Mouse (Mus musculus) brain, embryonic 18.5 days (tissue): Measurements from ENCODE around the gene Pla2g7.
"Not testable (repeated sequence)": the region's sequence is repeated elsewhere in the genome, so short reads cannot be mapped to it uniquely, and the experiment has no call there.

Experiments used
- DNase-seq: peaks from one replicate; pipeline ENCODE4 v3.0.0-alpha.2; 2012; ENCODE audit warnings: low read depth, low spot score

The Pla2g7 gene

GRCm38 (mm10) chr17:43567992-43568888 is at the start of gene Pla2g7:
Pla2g7 (plus strand) TSS chr17:43568098.
- no peak for DNase-seq

GRCm38 (mm10) chr17:43518644-43519409 is 49.1 kb upstream of the Pla2g7 start:
- peak; percentile 57 for DNase-seq

GRCm38 (mm10) chr17:43520166-43520565 is 47.7 kb upstream of the Pla2g7 start:
- DNase-seq, result no peak

- DNase-seq, result no peak
These were observed 37.4 kb upstream of the Pla2g7 start for GRCm38 (mm10) chr17:43530507-43530906.

- DNase-seq, result no peak
These were observed 36.7 kb upstream of the Pla2g7 start for GRCm38 (mm10) chr17:43531192-43531591.

GRCm38 (mm10) chr17:43534362-43535222 is 33.3 kb upstream of the Pla2g7 start:
- no peak for DNase-seq

GRCm38 (mm10) chr17:43536841-43537240 is 31.1 kb upstream of the Pla2g7 start:
- DNase-seq, result not testable (repeated sequence)

- no peak for DNase-seq
These were observed 29.1 kb upstream of the Pla2g7 start for GRCm38 (mm10) chr17:43538767-43539166.

- DNase-seq, result no peak
These were observed 24.4 kb upstream of the Pla2g7 start, which contains the start of gene Ankrd66 for GRCm38 (mm10) chr17:43543539-43543938. Ankrd66 (minus strand) TSS chr17:43543639.

- no peak for DNase-seq
These were observed 23.9 kb upstream of the Pla2g7 start for GRCm38 (mm10) chr17:43544040-43544439.

- DNase-seq, result no peak
These were observed 16.7 kb upstream of the Pla2g7 start for GRCm38 (mm10) chr17:43551122-43551630.

GRCm38 (mm10) chr17:43554516-43555403 is 13.1 kb upstream of the Pla2g7 start:
- DNase-seq, result no peak

- no peak for DNase-seq
These were observed 10.8 kb upstream of the Pla2g7 start for GRCm38 (mm10) chr17:43557104-43557503.

- peak; percentile 45 for DNase-seq
These were observed 10.3 kb upstream of the Pla2g7 start for GRCm38 (mm10) chr17:43557541-43558090.

- no peak for DNase-seq
These were observed 9.2 kb upstream of the Pla2g7 start for GRCm38 (mm10) chr17:43558678-43559077.

- no peak for DNase-seq
These were observed 4.5 kb upstream of the Pla2g7 start for GRCm38 (mm10) chr17:43563192-43563987.

- no peak for DNase-seq
These were observed 306 bp upstream of the Pla2g7 start for GRCm38 (mm10) chr17:43567593-43567991.

- no peak for DNase-seq
These were observed 1.4 kb downstream of the Pla2g7 start for GRCm38 (mm10) chr17:43569287-43569686.

GRCm38 (mm10) chr17:43573624-43574073 is 5.8 kb downstream of the Pla2g7 start:
- no peak for DNase-seq
